Mouse (Mus musculus) heart, adult 18-20 months (tissue): ENCODE results near the gene Gm20914. TPM values are rescaled to one million over a fixed set of nuclear protein-coding genes. Genes with fewer than 3 reads are reported as not detected.
"Not testable (repeated sequence)": the region's sequence is repeated elsewhere in the genome, so short reads cannot be mapped to it uniquely, and the experiment has no call there.

ENCODE experiments used
- DNase-seq, 2 experiments: peaks; one replicate each; pipeline ENCODE4 v3.0.0; 2021 to 2022; ENCODE audit warnings: mixed read lengths in 1 of 2
- long read RNA-seq, 2 experiments: library from polyadenylated mRNA; stranded (forward); transcript quantifications; one replicate each; pipeline ENCODE4 v2.0.0; 2021
- total RNA-seq, 2 experiments: library from RNA; stranded (reverse); gene quantifications; 2 replicates each; pipeline ENCODE4 v1.2.3; 2021

Gene Gm20914
- not detected for total RNA-seq
- long read RNA-seq, experiment 1: 0 reads
- long read RNA-seq, experiment 2: 0 reads

- not testable (repeated sequence) for DNase-seq
Observed at GRCm38 (mm10) chrY:5725678-5726077, at the start of gene Gm20914. Gm20914 (plus strand) TSS chrY:5725978.

Other genes with a start within 250 kb of the Gm20914 start
- gene Gm21854, start 69.0 kb upstream of the Gm20914 start, total RNA-seq: not detected
- not detected for gene Gm28171, start 67.4 kb downstream of the Gm20914 start, total RNA-seq
- gene Gm21778, start 216.5 kb downstream of the Gm20914 start, total RNA-seq: not detected